Mouse (Mus musculus) hindbrain, embryonic 11.5 days (tissue): ENCODE measurements at regions not wholly inside any gene's neighbourhood (a gene's known extent, or its start where the extent isn't known, plus 50 kb on each side); places are given as distances from the start of the nearest gene placed in this dataset.

ENCODE experiments used
- ATAC-seq: fragments of 200-750 bp; cut with Nextera tagmentation; 2 replicates; pipeline ENCODE4 v1.8.0; 2017; ENCODE audit warnings: mild to moderate bottlenecking, moderate TSS enrichment, moderate library complexity; ENCODE audit not compliant: low FRiP score
- DNase-seq: peaks from one replicate; pipeline ENCODE4 v3.0.0-alpha.2; 2015; ENCODE audit warnings: low spot score
- H3K27ac ChIP-seq: fragments of 300-500 bp; sonication (generic); 2 replicates; pipeline ENCODE4 v1.5.1; 2014; ENCODE audit warnings: mild to moderate bottlenecking, low read depth, low read length
- H3K27me3 ChIP-seq: fragments of 300-500 bp; sonication (generic); 2 replicates; pipeline ENCODE4 v1.6.1; 2014; ENCODE audit warnings: mild to moderate bottlenecking, low read length, moderate library complexity, mixed read lengths; ENCODE audit not compliant: control insufficient read depth, insufficient read depth
- H3K36me3 ChIP-seq: fragments of 300-500 bp; sonication (generic); 2 replicates; pipeline ENCODE4 v1.6.1; 2014; ENCODE audit warnings: mild to moderate bottlenecking, low read length, moderate library complexity, mixed read lengths; ENCODE audit not compliant: control insufficient read depth, insufficient read depth
- H3K4me1 ChIP-seq: fragments of 300-500 bp; sonication (generic); replicated peaks from 2 replicates; pipeline ENCODE4 v1.6.1; 2014; ENCODE audit warnings: low read length, mixed read lengths; ENCODE audit not compliant: control insufficient read depth, insufficient read depth
- H3K4me2 ChIP-seq: fragments of 300-500 bp; sonication (generic); replicated peaks from 2 replicates; pipeline ENCODE4 v1.6.1; 2014; ENCODE audit warnings: mild to moderate bottlenecking, low read depth, low read length
- H3K4me3 ChIP-seq: fragments of 300-500 bp; sonication (generic); 2 replicates; pipeline ENCODE4 v1.5.1; 2014; ENCODE audit warnings: low read depth, low read length
- H3K9ac ChIP-seq: fragments of 300-500 bp; sonication (generic); 2 replicates; pipeline ENCODE4 v1.6.1; 2014; ENCODE audit warnings: low read depth, low read length
- H3K9me3 ChIP-seq: fragments of 300-500 bp; sonication (generic); 2 replicates; pipeline ENCODE4 v1.6.1; 2016; ENCODE audit warnings: low read length; ENCODE audit not compliant: control insufficient read depth
- WGBS: fragments of 180-500 bp; shearing (Covaris S2); extraction: QIAGEN DNeasy Blood & Tissue Kit; methylation state at CpG from one replicate; pipeline ENCODE4 v1.1.7; 2014; 5-methylcytosine and 5-hydroxymethylcytosine counted together

GRCm38 (mm10) chr17:84844950-84845349 lies 54.4 kb upstream of the Lrpprc start:
- Histone ChIP-seq H3K27me3 (no peaks in the 10 kb centered on the region), H3K4me1 (no peaks in the 10 kb centered on the region), H3K9me3 (no peaks in the 10 kb centered on the region), H3K9ac (no peak overlapping the region), H3K4me2 (no peak overlapping the region), H3K4me3 (no peak overlapping the region), H3K27ac (no peak overlapping the region), H3K36me3 (no peaks in the 10 kb centered on the region)
- DNase-seq: no peak
- ATAC-seq: no peak
- 91% methylated on average over 13 of the region's 13 CpGs for WGBS

GRCm38 (mm10) chr17:84846141-84846540 lies 55.6 kb upstream of the Lrpprc start:
- Histone ChIP-seq H3K4me2 (no peak overlapping the region), H3K27me3 (no peaks in the 10 kb centered on the region), H3K36me3 (no peaks in the 10 kb centered on the region), H3K9me3 (no peaks in the 10 kb centered on the region), H3K4me3 (no peak overlapping the region), H3K4me1 (no peaks in the 10 kb centered on the region), H3K9ac (no peak overlapping the region), H3K27ac (no peak overlapping the region)
- ATAC-seq: no peak
- DNase-seq: no peak
- 92% methylated on average over 9 of the region's 9 CpGs for WGBS

- Histone ChIP-seq H3K27ac (no peak overlapping the region), H3K27me3 (no peaks in the 10 kb centered on the region), H3K36me3 (no peaks in the 10 kb centered on the region), H3K4me1 (no peaks in the 10 kb centered on the region), H3K4me3 (no peak overlapping the region), H3K9me3 (no peaks in the 10 kb centered on the region), H3K4me2 (no peak overlapping the region), H3K9ac (no peak overlapping the region)
- no peak for ATAC-seq
- 41% methylated on average over 14 of the region's 14 CpGs for WGBS
- no peak for DNase-seq
Observed at GRCm38 (mm10) chr17:84848385-84849030, 57.9 kb upstream of the Lrpprc start.

- DNase-seq: no peak
- Histone ChIP-seq H3K4me2 (no peak overlapping the region), H3K4me3 (no peak overlapping the region), H3K9me3 (no peaks in the 10 kb centered on the region), H3K27ac (no peak overlapping the region), H3K27me3 (no peaks in the 10 kb centered on the region), H3K4me1 (no peaks in the 10 kb centered on the region), H3K36me3 (no peaks in the 10 kb centered on the region), H3K9ac (no peak overlapping the region)
- ATAC-seq: no peak
- 57% methylated on average over 6 of the region's 6 CpGs for WGBS
Observed at GRCm38 (mm10) chr17:84849031-84849405, 58.4 kb upstream of the Lrpprc start.

- Histone ChIP-seq H3K27me3 (no peaks in the 10 kb centered on the region), H3K4me3 (no peak overlapping the region), H3K9ac (no peak overlapping the region), H3K4me1 (no peaks in the 10 kb centered on the region), H3K4me2 (no peak overlapping the region), H3K36me3 (no peaks in the 10 kb centered on the region), H3K27ac (no peak overlapping the region), H3K9me3 (no peaks in the 10 kb centered on the region)
- DNase-seq (no peak), ATAC-seq (no peak)
- 79% methylated on average over 5 of the region's 5 CpGs for WGBS
Observed at GRCm38 (mm10) chr17:84850464-84850863, 59.9 kb upstream of the Lrpprc start.

GRCm38 (mm10) chr17:84850893-84851292 lies 60.3 kb upstream of the Lrpprc start:
- H3K27me3 ChIP-seq: no peaks in the 10 kb centered on the region
- H3K4me1 ChIP-seq: no peaks in the 10 kb centered on the region
- no peaks in the 10 kb centered on the region for H3K9me3 ChIP-seq
- no peaks in the 10 kb centered on the region for H3K36me3 ChIP-seq
- no peak overlapping the region for H3K4me2 ChIP-seq
- H3K27ac ChIP-seq: no peak overlapping the region
- no peak overlapping the region for H3K4me3 ChIP-seq
- ATAC-seq (no peak), DNase-seq (no peak)
- H3K9ac ChIP-seq: no peak overlapping the region
- 93% methylated on average over 5 of the region's 5 CpGs for WGBS

GRCm38 (mm10) chr17:84856971-84857370 lies 66.4 kb upstream of the Lrpprc start:
- no peaks in the 10 kb centered on the region for H3K36me3 ChIP-seq
- no peaks in the 10 kb centered on the region for H3K4me1 ChIP-seq
- no peak overlapping the region for H3K27ac ChIP-seq
- H3K27me3 ChIP-seq: no peaks in the 10 kb centered on the region
- DNase-seq (no peak), ATAC-seq (no peak)
- 85% methylated on average over 6 of the region's 6 CpGs for WGBS
- no peak overlapping the region for H3K4me2 ChIP-seq
- no peaks in the 10 kb centered on the region for H3K9me3 ChIP-seq
- H3K4me3 ChIP-seq: no peak overlapping the region
- no peak overlapping the region for H3K9ac ChIP-seq

- H3K9ac ChIP-seq: no peak overlapping the region
- no peaks in the 10 kb centered on the region for H3K4me1 ChIP-seq
- ATAC-seq: no peak
- H3K27ac ChIP-seq: no peak overlapping the region
- H3K27me3 ChIP-seq: no peaks in the 10 kb centered on the region
- no peak for DNase-seq
- no peak overlapping the region for H3K4me2 ChIP-seq
- H3K9me3 ChIP-seq: no peaks in the 10 kb centered on the region
- WGBS: 52% methylated on average over 4 of the region's 4 CpGs
- no peaks in the 10 kb centered on the region for H3K36me3 ChIP-seq
- no peak overlapping the region for H3K4me3 ChIP-seq
Observed at GRCm38 (mm10) chr17:84858830-84859229, 68.2 kb upstream of the Lrpprc start.

- no peak overlapping the region for H3K9ac ChIP-seq
- DNase-seq: no peak
- 72% methylated on average over 8 of the region's 8 CpGs for WGBS
- no peak overlapping the region for H3K4me3 ChIP-seq
- H3K4me2 ChIP-seq: no peak overlapping the region
- H3K4me1 ChIP-seq: no peaks in the 10 kb centered on the region
- H3K27ac ChIP-seq: no peak overlapping the region
- no peaks in the 10 kb centered on the region for H3K36me3 ChIP-seq
- H3K27me3 ChIP-seq: no peaks in the 10 kb centered on the region
- no peak for ATAC-seq
- H3K9me3 ChIP-seq: no peaks in the 10 kb centered on the region
Observed at GRCm38 (mm10) chr17:84859916-84860315, 69.3 kb upstream of the Lrpprc start.
